Mouse (Mus musculus) B cell, adult 2 months (primary cell): ENCODE measurements at regions not wholly inside any gene's neighbourhood (a gene's known extent, or its start where the extent isn't known, plus 50 kb on each side); places are given as distances from the start of the nearest gene placed in this dataset.

Source experiments
- DNase-seq, 2 experiments: peaks; one replicate each; pipeline ENCODE4 v3.0.0; 2022

- DNase-seq = no peak
These were observed 390.9 kb downstream of the Rnd3 start for GRCm38 (mm10) chr2:50757837-50758541.

DNA sequence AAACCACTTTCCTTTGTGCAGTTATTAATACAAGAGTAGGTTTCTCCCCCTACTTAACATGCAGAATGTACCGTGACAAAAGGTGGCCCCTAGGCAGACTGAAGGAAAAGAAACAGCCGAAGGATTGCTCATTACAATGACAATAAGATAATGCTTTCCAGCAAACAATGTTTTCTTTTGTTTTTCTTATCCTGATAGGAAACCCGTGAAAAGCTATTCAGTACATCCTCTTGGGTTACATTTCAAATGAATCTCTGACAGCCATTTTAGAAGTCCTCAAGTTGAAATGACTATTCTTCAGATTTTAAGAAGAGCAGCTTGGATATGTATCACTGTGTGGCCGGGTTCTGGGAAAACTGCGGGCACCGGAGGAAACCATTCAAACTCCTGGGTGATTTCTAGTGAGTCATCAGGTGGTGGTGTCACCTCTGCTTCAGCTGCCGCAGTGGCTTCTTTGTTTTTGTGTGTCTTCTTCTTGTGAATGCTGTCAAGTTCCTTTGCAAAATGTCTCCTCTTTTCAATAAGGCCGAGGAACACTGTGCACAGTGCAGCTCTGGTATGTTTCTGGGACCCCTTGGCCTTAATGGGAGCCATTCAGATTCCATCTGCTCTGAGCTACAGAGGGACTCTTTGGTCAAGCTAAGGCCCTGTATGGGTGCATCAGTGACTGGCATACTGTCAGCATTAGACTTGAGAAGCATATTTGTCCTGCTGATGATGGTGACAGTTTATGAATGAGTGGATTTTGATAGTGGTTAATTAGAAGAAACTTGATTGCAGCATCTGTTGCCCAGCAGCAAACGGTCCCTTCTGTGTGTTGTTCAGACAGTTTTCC is 393.1 kb downstream of the Rnd3 start:
- no peak for DNase-seq

- no peak for DNase-seq
These were observed 393.8 kb downstream of the Rnd3 start for GRCm38 (mm10) chr2:50755160-50755559.

GRCm38 (mm10) chr2:50752408-50752807 is 396.5 kb downstream of the Rnd3 start:
- no peak for DNase-seq

DNA sequence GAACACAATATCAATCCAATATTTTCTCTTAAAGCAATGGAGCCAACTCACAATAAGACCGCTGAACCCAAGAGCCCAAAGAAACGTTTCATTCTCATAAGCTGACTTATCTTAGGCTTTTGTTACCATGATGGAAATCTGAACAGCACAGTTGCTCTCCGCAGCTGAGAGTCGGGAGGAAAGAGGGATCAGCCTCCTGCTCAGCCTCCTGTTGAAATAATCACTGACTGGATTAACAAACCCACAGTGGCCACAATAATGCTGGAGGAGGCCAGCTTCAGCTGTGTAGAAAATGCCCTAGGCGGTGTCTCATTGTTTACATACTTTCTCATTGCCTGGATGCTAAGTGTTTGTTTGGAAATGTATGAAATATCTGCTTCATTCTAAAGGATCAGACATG is 398.1 kb downstream of the Rnd3 start:
- no peak for DNase-seq

GRCm38 (mm10) chr2:50744625-50745214 is 404.2 kb downstream of the Rnd3 start:
- no peak for DNase-seq

DNA sequence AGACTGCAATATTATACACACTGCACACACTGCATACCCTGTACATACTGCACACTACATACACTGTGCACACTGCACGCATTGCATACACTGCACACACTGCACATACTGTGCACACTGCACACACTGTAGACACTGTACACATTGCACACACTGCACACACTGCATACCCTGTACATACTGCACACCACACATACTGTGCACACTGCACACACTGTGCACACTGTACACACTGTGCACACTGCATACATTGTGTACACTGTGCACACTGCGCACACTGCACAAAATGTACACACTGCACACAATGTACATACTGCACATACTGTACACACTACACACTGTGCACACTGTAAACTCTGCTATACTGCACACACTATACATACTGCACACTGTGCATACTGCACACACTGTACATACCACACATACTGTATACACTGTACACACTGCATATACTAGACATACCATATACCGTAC is 405.1 kb downstream of the Rnd3 start:
- DNase-seq = no peak

GRCm38 (mm10) chr2:50742421-50742820 is 406.5 kb downstream of the Rnd3 start:
- DNase-seq = no peak

DNA sequence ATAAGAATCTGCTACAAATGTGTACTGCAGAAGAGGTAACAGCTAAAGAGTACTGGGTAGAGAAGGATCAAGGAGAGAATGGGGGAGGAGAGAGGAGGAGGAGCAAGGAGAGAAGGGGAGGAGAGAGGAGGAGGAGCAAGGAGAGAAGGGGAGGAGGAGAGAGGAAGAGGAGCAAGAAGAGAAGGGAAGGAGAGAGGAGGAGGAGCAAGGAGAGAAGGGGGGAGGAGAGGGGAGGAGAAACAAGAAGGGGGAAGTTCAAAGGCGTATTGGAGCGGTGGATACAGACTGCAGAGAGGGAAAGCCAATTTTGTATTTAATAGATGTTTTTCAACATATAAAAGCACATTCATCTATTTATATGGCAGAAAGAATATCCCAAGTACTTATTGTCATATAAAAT is 407.6 kb downstream of the Rnd3 start:
- no peak for DNase-seq

- no peak for DNase-seq
These were observed 409.3 kb downstream of the Rnd3 start for GRCm38 (mm10) chr2:50739599-50739979.

- DNase-seq = no peak
These were observed 409.8 kb downstream of the Rnd3 start for GRCm38 (mm10) chr2:50738936-50739598.

- DNase-seq = no peak
These were observed 411.2 kb downstream of the Rnd3 start for GRCm38 (mm10) chr2:50737706-50738105.

DNA sequence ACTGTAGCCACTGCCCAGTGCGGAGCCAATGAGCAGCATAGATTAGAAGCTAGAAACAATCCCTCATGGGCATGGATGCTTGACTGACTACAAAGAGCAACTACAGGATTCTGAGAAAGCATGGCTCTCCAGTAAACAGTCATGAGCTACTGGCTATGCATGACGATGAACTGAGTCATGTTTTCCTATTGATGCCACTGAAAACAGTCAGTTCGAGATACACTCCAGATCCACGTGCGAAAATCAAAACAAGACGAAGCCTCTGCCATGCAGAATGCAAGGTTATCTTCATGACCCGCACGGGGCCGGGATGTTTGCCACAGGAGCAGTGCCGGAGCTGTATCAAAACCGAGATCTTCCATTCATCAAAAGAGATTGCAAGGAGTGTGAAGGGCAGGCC is 413.9 kb downstream of the Rnd3 start:
- no peak for DNase-seq

- DNase-seq = no peak
These were observed 410.1 kb upstream of the Mmadhc start for GRCm38 (mm10) chr2:50706652-50707051.

DNA sequence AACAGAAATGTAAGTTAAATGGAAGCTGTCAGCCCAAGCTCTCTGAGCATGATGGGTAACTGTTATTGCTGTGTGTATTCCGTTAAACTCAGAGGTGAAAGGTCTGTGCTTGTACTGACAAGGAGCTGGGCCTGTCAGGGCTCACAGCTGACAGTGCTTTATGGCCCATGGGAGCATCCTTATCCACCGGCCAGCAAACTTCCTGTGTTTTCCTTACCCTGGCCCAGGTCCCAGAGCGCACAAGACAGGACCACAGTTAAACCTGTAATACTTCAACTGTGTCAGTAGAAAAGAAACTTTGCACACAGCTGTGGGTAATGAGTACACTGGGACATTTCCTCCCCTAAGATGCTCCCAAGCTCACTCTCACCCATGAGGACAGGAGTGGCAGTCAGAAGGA is 407.7 kb upstream of the Mmadhc start:
- no peak for DNase-seq

DNA sequence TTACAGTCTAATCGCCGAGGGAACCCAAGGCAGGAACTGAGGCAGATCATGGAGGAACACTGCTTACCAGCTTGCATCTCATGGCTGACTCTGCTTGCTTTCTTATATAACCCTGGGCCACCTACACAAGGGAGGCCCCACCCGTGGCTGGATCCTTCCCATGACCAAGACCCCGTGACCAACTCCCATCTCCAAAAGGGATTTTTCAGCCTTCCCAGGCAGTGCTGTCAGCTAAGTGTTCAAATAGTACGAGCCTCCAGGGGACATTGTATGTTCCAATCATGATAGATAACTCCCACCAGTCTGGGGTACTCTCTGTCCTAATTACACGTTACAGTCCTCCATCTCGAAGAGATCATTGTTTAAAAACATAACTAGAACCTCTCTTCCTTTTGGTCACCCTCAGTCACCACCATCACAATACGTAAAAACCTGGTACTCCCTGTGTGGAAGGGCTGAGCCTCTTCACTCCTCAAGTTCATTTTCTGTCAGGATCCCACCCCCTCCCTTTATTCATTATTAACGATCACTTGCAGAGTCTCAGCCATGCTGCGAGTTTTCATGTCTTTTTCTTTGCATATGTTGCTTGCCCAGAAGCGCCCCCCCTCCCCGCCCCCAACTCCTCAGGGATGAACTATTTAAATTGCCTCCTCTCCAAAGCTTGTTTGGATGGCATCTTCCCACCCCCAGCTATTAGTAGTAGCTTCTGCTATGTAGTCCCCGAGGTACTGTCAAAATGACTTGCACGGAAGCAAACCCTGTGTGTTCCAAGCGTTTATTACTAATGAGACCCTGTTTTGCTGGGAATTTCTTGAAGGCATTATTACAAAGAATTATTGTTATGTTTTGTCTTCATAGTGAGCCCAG is 406.2 kb upstream of the Mmadhc start:
- no peak for DNase-seq

GRCm38 (mm10) chr2:50698841-50699240 is 402.2 kb upstream of the Mmadhc start:
- DNase-seq = no peak

DNA sequence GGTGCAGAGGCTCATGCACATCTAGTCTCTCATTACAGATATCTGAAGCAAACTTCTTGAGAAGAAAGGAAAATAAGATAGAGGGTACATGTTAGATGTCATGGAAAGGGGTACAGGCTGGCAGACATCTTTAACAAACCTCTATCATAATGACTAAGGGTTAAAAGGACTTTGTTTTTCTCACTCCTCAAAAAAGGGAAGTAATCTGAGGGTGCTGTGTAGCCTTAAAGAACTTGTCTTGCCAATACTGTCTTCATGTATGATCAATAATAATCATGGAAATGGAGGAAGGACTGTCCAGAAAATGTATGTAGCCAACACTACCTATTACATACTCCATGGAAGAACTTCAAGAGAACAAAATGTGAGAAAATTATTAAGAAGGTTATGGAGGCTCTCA is 400.0 kb upstream of the Mmadhc start:
- DNase-seq = no peak

GRCm38 (mm10) chr2:50694849-50695248 is 398.2 kb upstream of the Mmadhc start:
- no peak for DNase-seq

DNA sequence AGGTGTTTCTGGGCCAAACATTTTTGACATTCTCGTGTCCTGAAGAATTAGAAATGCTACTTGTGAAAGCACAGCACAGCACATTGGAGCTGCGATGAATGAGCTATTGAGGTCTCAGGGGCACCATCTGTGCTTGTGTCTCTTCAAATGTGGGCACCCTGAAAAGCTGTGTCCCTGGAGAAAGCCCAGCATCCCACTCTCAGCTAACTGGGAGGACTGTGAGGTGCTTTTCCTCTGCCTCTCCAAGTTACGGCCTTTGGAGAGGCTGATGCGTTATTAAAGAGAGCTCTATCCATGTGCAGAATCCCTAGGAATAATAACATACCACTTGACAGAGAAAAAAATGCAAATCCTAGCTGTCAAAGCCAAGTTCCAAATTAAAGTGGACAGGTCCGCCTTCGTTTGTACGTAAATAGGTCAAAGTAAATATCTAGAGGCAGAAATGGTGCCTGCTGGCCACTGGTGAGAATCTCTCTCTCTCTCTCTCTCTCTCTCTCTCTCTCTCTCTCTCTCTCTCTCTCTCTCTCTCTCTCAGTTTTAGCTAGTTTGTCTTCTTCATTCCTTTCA is 397.3 kb upstream of the Mmadhc start:
- no peak for DNase-seq

DNA sequence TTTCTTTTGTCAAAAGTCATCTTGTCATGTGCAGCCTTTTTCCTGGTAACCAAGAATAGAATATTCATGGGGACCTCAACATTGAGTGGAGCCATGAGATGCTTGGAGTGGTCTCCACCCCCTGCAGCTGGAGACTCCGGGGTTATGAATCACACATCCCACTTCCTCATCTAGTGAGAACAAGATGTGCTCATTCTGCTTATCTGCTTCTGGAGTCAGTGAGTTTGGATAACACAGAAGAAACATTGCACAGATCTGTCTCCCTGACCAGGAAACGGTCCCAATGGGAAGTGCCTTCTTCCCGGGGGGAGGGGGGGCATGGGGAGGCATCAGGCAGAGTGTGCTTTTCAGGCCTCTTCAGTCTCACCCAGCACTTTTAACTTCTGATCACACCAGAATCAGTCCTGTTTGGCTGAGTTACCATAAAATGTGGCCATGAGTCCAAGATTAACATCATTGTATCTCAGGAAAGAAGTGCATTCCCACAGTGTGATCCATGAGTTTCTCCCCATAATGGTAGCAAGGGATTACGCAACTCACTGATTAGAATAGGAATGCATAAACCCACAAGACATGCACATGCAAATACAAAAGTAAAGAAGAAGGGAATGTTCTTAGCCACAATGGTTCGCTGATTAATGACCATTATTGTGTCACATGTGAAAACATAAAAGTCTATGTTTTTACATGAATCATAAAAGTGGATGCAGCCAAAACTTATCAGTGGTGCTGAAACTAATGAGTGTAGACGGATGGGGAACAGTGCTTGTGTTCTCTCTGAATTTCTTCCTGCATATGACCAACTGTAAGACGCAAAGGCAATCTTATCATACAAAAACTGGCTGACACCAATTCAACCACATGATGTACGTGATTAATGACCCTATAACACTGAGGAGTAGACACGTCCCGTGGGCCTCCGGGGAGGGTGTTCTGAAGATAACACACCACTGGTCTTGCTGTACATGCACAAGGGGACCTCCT is 393.8 kb upstream of the Mmadhc start:
- DNase-seq = peak in 1 of 2 experiments; percentile 21
